Mouse (Mus musculus) embryo, embryonic 10 days (tissue): ENCODE measurements around the gene Phkg2.

ENCODE experiments used
- DNase-seq: peaks from one replicate; pipeline ENCODE4 v3.0.0-alpha.2; 2015; ENCODE audit warnings: low spot score

Phkg2 gene

GRCm38 (mm10) chr7:127572895-127573471 lies at the start of gene Phkg2:
Phkg2 (plus strand) TSS chr7:127573340.
- peak; percentile 97 for DNase-seq

GRCm38 (mm10) chr7:127541671-127542070 lies 31.5 kb upstream of the Phkg2 start:
- no peak for DNase-seq

GRCm38 (mm10) chr7:127549116-127549835 lies 23.9 kb upstream of the Phkg2 start:
- no peak for DNase-seq

GRCm38 (mm10) chr7:127551558-127551957 lies 21.6 kb upstream of the Phkg2 start:
- DNase-seq, result no peak

- no peak for DNase-seq
These were observed 12.6 kb upstream of the Phkg2 start for GRCm38 (mm10) chr7:127560580-127560979.

GRCm38 (mm10) chr7:127561340-127561858 lies 11.7 kb upstream of the Phkg2 start, which contains the start of gene Tmem265:
Tmem265 (plus strand) TSS chr7:127561390.
- no peak for DNase-seq

GRCm38 (mm10) chr7:127564381-127565150 lies 8.6 kb upstream of the Phkg2 start:
- DNase-seq, result no peak

GRCm38 (mm10) chr7:127573503-127574008 lies 416 bp downstream of the Phkg2 start:
- DNase-seq, result peak; percentile 27

- DNase-seq, result no peak
These were observed 975 bp downstream of the Phkg2 start for GRCm38 (mm10) chr7:127574115-127574514.

- no peak for DNase-seq
These were observed 10.1 kb downstream of the Phkg2 start for GRCm38 (mm10) chr7:127583260-127583659.

- no peak for DNase-seq
These were observed 11.9 kb downstream of the Phkg2 start for GRCm38 (mm10) chr7:127585031-127585430.

GRCm38 (mm10) chr7:127586149-127586548 lies 13.0 kb downstream of the Phkg2 start:
- DNase-seq, result no peak

- DNase-seq, result no peak
These were observed 14.1 kb downstream of the Phkg2 start for GRCm38 (mm10) chr7:127587196-127587595.

- peak; percentile 99 for DNase-seq
These were observed 15.1 kb downstream of the Phkg2 start, which contains the start of the genes Ccdc189 and Rnf40 for GRCm38 (mm10) chr7:127588011-127588871. Ccdc189 (minus strand) TSS chr7:127588595. Rnf40 (plus strand) TSS chr7:127588767.

GRCm38 (mm10) chr7:127588901-127589300 lies 15.8 kb downstream of the Phkg2 start:
- no peak for DNase-seq

- no peak for DNase-seq
These were observed 16.5 kb downstream of the Phkg2 start for GRCm38 (mm10) chr7:127589637-127590036.

- DNase-seq, result no peak
These were observed 18.0 kb downstream of the Phkg2 start for GRCm38 (mm10) chr7:127591108-127591507.

GRCm38 (mm10) chr7:127592575-127592974 lies 19.4 kb downstream of the Phkg2 start:
- no peak for DNase-seq

GRCm38 (mm10) chr7:127596747-127597146 lies 23.6 kb downstream of the Phkg2 start:
- DNase-seq, result no peak

GRCm38 (mm10) chr7:127600612-127601011 lies 27.5 kb downstream of the Phkg2 start:
- no peak for DNase-seq

GRCm38 (mm10) chr7:127601735-127602134 lies 28.6 kb downstream of the Phkg2 start:
- no peak for DNase-seq
